Mouse (Mus musculus): ENCODE measurements at regions not wholly inside any gene's neighbourhood (a gene's known extent, or its start where the extent isn't known, plus 50 kb on each side); places are given as distances from the start of the nearest gene placed in this dataset.

DNA sequence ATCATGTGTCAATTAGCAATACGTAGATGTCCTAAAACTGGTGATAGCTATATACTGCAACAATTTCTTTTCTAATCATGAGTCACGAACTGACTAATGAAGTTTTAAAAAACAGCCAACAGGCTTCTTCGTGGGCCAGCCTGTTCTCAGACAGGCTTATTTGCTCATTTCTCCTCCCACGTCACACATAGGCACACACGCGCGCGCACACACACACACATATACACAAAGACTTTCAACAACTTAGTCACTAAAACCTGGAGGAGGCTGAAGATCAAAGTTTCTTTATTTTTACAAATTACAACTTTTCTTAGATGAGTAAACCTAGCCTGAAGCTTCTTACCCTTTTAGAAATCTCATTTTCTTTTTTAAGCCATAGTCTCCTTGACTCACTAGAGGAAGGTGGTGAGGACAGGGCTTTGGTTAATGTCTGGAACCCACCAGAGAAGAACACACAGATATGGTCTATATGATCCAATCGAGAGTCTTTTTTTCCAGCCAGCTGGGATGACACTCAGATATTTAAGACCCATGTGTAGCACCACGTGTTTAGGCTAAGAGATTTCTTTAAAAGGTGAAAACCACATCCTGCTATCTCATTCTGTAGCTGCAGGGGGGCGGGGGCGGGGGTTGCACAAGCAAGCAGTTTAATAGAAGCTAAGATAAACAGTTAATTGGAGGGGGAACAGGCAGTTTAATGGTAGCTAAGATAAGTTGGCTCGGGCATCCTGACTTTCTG lies 62.5 kb upstream of the Slc9a9 start:
- TF ChIP-seq POLR2A (IDR thresholded peaks at IDR 0.05; ENCODE audit: insufficient read length, low read depth) (no peak), TCF12 (IDR thresholded peaks at IDR 0.05; ENCODE audit: insufficient read depth, poor library complexity, severe bottlenecking) (no peak), MAX (IDR thresholded peaks at IDR 0.05; ENCODE audit: low read depth) (no peak), E2F4 (IDR thresholded peaks at IDR 0.05; ENCODE audit: insufficient read depth) (no peak)
